Mouse (Mus musculus) adrenal gland, adult 2 months (tissue): ENCODE data around the gene Dph3. TPM values are rescaled to one million over a fixed set of nuclear protein-coding genes. Genes with fewer than 3 reads are reported as not detected.
A peak's percentile ranks its signal among the peaks of the same experiment; 100 is the strongest.

ENCODE experiments used
- DNase-seq: peaks from one replicate; pipeline ENCODE4 v3.0.0; 2021
- polyA plus RNA-seq: library from polyadenylated mRNA; depleted of rRNA; stranded (reverse); fragments of >200 nt; gene quantifications from 2 replicates; pipeline ENCODE4 v1.2.3, GENCODE M21; 2012
- total RNA-seq, 2 experiments: library from RNA; stranded (reverse); gene quantifications; 2 replicates each; pipeline ENCODE4 v1.2.3; 2021

Dph3 gene
- total and polyA plus RNA-seq, 3 experiments: 8.4 to 74.9 (median 67.7) TPM

DNA sequence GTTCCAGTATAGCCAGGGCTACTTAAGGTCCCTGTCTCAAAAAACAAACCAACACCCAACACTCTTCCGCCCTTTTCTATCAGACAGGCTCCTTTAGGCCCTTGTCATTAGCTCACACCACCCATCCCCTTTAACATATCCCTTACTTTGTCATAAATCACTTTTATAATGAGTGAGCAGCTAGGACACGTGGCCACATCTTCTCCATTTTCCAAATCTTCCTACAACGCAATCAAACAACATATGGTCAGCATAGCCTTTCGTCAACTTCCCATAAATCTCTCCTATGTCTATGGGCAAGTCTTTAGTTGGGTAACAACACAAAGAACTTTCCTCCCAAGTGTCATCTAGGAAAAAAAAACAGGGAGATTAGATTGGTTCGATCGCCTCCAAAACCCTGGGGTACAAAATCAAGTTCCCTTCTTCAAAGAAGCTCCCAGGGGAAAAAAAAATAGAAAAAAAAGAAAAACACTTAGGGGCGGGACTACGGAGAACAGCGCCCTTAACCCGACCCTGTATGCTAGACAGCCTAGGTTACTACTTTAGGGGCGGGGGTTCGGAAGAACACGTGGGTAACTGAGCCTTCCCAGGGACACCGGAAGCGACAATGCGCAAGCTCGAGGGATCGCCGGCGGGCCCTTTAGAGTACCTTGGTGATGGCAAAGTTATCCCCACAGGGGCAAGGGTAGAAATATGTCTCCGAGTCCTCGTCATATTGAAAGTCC lies 606 bp downstream of the Dph3 start, which contains the start of gene Oxnad1:
TSS of gene Oxnad1 (plus strand) at position 614 of the 725 bp plus-strand sequence.
- no peak for DNase-seq

DNA sequence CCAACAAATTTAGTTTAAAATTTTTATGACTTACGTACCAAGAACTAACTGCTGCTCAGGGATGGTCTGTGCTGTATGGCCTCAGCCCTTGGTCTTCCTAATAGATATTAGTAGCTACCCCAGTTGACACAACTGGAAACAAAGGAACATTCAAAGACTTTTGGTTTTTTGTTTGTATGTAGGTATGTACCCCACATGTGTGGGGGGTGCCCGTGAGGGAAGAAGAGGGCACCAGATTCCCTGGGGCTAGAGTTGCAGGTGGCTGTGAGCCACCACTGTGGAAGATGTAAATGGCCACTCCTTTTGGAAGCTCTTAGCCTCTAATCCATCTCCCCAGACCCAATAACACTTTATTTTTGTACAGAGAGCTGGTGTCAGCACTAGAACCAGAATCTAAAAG lies 2.1 kb downstream of the Dph3 start:
- no peak for DNase-seq

DNA sequence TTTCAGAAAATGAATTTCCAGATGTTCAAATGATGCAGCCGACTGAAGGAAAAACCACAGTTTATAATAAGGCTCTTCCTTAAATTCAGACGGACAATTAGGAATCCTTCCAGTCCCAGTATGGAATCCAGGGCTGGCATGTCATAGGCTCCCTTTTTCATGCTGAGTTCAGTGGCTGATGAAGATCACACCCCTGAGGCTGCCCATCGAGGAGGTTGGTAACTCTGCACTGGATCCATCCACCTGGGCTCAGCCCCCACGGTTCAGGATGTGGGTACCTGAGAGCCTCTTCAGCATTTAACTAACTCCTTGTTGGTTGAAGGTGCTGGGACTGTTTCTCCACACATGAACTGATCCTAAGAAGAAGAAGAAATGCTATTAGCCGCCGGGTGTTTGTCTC lies 2.6 kb downstream of the Dph3 start:
- DNase-seq: no peak

DNA sequence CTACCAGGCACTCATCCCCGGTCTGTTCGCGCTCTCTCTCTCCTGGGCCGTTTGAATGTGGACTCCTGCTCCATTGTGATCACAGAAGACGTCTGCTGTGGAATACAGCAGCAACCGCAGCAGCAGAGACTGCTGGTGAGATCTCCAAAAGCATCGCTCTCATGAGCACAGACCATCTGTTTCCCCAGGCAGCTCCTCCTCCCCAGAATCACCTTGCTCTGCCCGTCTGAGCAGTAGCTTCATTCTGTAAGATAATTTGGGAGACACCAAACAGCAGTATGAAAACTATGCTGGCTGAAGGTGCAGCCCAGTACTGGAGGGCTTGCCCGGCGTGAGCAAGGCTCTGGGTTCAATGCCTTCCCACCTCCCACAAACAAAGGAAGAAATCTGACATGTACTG lies 4.5 kb downstream of the Dph3 start:
- DNase-seq: no peak

DNA sequence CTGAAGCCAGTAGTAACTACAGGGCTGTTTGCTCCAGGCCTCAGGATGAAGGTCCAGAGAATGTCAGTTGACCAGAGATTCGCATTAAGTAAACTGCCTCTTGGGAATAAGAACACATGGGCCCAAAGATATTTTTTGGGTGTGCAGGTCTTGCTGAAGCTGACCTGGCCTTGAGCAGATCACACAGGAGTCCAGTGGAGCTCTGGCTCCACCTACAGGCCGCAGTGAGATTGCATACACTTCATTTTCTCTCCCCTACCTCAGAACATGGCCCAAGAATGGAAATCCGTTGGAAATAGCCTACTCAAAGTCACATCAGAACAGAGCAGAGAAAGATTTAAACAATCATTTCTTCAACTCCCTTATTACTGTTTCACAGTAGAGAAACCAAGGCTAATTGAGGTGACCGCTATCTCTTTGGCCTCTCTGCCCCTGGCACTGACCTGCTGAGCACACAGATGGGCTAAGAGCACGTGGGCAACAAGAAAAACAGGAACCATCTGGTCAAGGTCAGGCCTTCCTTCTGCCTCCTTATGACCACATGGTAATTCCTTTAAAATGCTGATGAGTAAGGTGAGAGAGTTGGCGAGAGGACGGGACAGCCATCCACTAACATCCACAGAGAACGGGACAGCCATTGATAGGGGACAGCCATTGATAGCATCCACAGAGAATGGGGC lies 8.5 kb downstream of the Dph3 start:
- peak; percentile 69 for DNase-seq

DNA sequence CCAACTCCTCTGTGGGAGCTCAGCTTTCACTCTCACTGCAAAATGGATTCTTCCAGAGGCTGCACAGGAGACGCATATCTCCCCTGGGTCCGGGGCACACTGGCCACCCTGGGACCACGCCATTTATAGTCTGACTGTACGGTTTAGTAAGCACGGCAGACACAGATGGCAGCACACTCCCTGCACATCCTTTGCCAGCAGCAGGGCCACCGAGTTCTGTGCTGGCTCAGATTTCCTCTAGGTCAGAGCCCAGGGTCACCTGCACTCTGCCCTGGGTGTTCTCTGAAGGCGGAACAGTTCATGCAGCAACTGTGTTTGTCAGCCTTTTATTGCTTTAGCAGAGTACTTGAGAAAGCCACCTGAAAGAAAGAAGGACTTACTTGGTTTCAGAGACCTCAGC lies 11.6 kb downstream of the Dph3 start:
- DNase-seq: no peak

DNA sequence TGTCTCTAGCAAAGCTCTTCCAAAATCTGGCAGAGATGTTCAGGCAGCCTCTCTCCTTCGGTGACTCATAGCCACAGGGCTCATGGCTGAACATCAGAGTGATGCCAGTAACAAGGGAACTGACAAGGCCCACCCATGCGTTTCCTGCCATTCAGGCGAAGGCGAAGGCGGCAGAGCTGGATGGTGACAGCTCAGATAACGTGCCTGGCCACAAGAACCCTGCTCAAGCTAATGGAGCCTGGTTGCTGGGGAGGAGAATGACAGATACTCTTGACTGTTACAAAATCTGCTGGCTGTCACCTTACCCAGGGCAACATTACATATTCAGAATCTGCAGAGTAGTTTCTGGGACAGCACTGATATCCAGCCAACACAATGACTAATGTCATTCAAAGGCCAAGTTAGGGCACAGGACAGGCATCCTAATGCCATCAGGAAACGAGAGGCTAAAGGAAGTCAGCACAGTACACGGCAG lies 12.3 kb downstream of the Dph3 start:
- DNase-seq: peak; percentile 75

DNA sequence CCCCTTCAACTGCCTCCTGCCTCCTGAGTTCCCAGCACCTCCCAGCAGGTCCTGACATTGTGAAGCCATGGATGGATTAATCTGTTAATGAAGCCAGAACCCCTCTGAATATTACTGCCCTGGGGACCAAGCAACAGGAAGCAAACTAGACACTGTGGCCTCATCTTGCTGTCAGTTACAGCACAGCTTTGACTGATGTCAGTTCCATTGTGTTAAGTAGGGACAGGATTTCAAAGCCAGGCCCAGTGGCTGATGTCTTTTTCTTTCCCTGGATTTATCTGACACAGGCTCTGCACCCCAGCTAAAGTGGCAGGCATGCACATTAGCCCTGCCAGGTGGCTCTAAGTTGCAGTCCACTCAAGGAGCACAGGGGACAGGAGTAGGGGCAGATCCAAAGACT lies 12.7 kb downstream of the Dph3 start:
- DNase-seq: no peak

DNA sequence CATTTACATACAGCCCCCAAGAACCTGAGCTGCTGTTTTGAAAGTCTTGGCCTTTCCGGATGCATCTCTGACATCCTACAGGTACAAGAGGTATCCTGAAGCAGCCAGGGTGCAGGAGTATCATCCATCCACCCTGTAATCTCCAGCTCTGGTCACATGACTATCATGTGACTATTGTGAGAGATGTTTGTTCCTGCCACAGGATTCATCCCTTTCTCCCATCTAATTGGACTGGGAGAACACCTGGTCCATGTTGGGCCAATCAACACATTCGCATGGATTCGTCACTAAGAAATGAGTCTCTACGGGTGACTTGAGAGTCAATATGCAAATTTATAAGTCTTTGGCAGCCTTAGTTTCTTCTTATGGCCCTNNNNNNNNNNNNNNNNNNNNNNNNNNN lies 24.1 kb downstream of the Dph3 start:
- no peak for DNase-seq

DNA sequence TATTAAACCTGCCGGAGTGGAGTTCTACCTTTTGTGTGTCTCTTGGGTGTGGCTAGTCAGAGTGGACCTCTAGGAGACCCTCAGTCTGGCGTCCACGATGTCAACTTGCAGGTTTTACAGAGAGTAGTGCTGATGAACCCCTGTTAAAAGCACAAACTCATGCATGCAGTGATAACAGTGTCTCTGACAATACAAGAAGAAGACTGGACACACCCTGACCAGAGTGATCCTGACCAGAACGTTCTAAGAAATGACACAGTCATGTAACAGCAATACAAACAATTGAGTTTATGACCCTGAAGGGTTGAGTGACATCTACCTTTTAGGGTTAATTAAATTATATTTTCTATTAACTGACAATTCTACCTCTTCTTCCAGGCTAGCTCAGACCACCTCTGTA lies 27.9 kb downstream of the Dph3 start:
- DNase-seq: no peak

DNA sequence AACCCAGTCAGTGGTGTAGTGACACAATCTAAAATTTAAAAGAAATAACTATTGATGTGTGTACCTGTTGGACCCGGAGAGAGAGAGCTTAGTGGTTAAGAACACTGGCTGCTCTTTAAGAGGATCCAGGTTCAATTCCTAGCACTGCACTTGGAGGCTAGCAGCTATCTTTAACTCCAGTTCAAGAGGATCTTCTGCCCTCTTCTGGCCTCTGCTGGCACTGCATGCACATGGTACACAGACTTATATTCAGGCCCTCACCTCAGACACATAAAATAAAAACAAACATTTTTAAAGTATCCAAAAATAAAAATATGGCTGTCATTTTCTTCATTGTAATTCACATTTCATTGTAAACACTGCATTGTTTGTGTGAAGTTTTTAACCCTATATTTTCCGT lies 28.9 kb downstream of the Dph3 start:
- DNase-seq: no peak

DNA sequence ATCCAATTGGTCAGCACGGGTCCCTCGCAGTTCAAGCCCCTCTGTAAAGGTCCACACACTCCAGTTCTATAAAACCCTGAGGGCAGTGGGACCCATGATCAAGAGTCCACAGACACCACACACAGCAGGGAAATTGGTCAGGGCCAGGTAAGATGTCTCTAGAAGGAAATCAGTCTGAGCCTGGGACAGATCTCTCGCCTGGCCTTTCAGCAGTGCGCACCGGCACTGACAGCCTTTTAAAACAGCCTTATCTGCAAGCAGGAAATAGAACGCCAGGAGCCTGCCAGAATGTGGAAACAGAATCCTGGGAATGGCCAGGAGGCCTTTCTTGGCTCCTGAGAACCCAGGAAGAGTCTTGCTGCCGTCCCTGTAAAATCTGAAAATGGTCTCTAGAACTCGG lies 29.7 kb downstream of the Dph3 start:
- DNase-seq: no peak

DNA sequence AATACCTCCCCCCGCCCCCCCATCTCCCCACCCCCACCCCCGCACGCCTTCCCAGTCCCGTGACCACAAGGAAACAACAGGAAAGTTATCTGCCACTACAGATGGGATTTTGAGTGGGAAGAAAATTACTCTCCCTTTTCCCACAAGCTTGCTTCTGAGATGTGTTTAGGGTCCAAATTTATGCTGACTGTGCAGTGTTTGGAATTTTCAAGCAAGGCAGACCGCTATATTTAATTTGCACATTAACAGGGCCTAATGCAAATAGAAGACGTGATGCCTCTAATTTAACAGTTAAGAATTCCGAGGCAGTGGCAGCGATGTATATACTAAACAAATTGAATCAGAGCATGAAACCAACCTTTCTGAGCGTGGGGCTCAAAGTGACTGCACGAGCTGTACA lies 30.7 kb downstream of the Dph3 start:
- no peak for DNase-seq

DNA sequence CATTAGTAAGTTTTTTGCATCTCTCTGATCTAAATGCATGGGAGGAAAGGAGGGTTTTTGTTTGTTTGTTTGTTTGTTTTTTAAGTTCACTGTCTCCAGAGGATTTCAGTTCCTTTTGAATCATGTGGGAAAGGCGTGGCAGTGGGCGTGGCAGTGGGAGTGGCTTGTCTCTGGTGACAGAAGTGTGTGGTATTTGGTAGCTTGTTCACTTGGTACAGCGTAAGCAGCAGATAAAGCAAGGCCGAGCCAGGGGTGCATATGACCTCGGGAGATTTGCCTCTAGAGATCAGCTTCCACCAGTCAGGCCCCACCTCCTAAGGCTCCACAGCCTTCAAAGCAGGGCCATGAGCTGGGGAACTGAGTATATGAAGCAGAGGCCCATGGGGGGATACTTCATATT lies 31.6 kb downstream of the Dph3 start:
- DNase-seq: no peak

DNA sequence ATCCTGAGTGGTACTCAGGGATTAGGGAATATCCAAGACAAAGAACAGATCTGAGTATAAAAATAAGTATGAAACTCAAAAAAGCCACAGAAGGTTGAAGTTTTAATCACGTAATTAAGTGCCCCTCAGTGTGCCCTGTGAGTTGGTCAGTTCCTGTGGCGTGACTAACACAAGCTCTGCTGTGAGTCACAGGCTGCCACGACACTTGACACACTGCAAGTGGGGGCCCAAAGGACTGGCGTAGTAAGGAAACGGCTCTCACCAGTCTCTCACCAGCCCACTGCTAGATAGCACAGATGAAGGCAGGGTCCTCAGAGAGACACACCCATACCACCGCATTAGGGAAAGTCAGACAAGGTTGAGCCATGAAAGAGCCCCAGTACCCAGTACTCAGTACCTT lies 35.4 kb downstream of the Dph3 start:
- DNase-seq: peak; percentile 42

DNA sequence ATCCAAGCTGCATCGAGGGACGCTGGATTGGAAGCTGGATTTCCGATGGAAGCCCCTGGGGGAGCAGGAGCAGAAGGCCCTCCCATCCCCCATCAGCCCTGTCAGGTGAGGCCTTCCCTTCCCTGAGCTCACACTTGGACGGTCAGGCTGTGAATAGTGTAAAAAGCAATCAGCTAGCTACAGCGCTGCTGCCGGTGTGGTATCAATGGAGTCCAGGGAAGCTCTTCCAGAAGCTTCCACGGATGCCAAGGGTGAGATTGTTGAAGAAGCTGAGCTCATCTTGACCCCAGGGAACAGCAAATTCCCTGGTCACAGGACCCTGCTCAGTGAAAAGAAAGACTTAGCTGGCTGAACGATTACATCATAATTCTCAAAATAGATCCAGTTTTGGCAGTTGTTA lies 39.2 kb downstream of the Dph3 start:
- no peak for DNase-seq

DNA sequence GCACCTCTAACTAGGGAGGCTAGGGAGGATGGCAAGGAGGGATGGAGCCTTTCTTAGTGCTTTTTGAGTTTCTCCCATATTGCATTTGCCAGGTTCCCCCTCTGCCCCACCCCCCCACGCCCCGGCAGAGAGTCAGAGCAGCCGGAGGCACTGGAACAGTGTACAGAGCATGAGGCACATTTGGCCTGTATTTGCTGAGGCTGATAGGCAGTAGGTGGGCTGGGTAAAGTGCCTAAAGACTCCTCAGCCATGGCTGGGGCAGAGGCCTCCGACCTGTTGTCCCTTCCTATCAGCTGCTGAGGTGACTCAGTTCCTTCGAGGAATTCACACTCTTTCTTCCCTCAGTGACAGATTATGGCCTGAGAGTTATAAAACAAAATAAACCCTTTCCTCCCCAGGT lies 43.4 kb downstream of the Dph3 start:
- DNase-seq: no peak

DNA sequence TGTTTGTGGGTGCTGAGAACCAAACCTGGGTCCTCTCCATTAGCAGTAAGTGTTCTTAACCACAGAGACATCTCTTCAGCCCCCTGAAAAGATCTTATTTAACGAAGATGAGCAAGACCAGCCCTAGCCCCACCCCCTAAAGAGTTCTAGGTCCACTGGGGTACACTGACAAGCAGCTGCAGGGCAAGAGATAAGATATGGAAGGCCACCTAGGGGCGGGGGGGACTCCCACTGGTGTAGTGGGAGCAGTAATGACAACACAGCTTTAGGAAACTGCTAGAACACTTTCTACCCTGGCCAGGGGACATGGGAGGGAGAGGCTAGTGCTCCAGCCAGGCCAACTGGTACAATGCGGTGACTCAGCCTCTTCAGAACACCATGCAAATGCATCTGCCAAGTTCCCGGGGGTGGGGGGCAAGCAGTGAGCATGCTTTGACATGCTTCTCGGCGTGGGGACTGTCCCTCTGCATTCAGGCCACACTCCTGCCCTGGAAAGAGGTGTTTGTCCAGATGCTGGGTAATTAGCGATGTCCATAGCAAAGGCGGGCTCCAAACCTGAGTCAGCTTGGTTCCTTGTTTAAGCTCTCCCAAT lies 47.8 kb downstream of the Dph3 start:
- DNase-seq: no peak

DNA sequence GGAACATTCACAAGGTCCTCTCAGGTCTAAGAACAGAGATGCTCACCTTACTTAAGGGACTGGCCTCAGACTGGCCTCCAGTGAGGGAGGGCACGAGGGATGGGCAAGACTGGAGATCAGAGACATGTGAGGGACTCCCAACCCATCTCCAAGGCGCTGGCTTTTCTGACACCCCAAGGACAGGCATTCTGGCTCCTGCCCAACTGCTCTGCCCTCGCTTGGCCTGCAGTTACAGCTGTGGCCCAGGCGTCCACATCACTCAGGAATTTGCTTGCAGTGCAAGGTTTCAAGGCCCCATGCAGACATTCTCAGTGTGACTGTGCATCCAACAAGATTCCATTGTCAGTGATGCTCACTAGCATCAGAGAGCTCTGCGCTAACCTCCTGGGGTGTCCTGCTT lies 49.0 kb downstream of the Dph3 start:
- DNase-seq: peak; percentile 88

DNA sequence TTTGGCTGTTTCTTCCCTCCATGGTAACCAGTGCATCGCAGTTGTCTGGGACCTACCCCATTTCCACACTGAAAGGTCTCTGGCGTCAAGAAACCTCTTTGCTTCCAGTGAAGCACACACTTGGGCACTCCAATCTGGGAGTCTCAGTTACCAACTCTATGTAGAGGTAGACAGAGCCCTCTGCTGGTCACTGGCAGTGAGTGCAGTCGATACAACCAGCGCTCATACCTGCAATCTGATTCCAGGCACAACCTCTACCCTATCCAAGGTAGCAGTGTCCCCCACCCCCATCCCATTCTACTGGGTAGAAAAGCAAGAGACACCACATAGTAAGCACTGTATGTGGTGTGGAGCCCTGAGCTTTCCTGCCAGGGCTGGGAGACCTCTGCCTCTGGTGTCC lies 53.0 kb downstream of the Dph3 start:
- peak; percentile 65 for DNase-seq
